Mouse (Mus musculus) heart, embryonic 10.5 days (tissue): ENCODE measurements around the gene Tmem209. TPM values are rescaled to one million over a fixed set of nuclear protein-coding genes. Genes with fewer than 3 reads are reported as not detected.
A peak's percentile ranks its signal among the peaks of the same experiment; 100 is the strongest.

Experiments used
- DNase-seq: peaks from one replicate; pipeline ENCODE4 v3.0.0-alpha.2; 2017; ENCODE audit warnings: low spot score
- H3K27ac ChIP-seq: fragments of 300-500 bp; sonication (generic); 2 replicates; pipeline ENCODE4 v1.5.1; 2016; ENCODE audit warnings: mild to moderate bottlenecking
- H3K27me3 ChIP-seq: fragments of 300-500 bp; sonication (generic); 2 replicates; pipeline ENCODE4 v1.6.1; 2016; ENCODE audit warnings: mild to moderate bottlenecking; ENCODE audit not compliant: poor library complexity, insufficient read depth, severe bottlenecking
- H3K36me3 ChIP-seq: fragments of 300-500 bp; sonication (generic); 2 replicates; pipeline ENCODE4 v1.6.1; 2016; ENCODE audit warnings: mild to moderate bottlenecking, moderate library complexity
- H3K4me1 ChIP-seq: fragments of 300-500 bp; sonication (generic); 2 replicates; pipeline ENCODE4 v1.6.1; 2016; ENCODE audit warnings: mild to moderate bottlenecking
- H3K4me3 ChIP-seq: fragments of 300-500 bp; sonication (generic); 2 replicates; pipeline ENCODE4 v1.5.1; 2016; ENCODE audit warnings: mild to moderate bottlenecking, moderate library complexity
- H3K9me3 ChIP-seq: fragments of 300-500 bp; sonication (generic); 2 replicates; pipeline ENCODE4 v1.6.1; 2016; ENCODE audit warnings: mild to moderate bottlenecking, moderate library complexity
- WGBS: fragments of 180-500 bp; shearing (Covaris S2); methylation state at CpG from one replicate; pipeline ENCODE4 v1.1.7; 2016; 5-methylcytosine and 5-hydroxymethylcytosine counted together
- polyA plus RNA-seq: library from polyadenylated mRNA; unstranded; fragments of >200 nt; fragmentation: Nextera tagmentation; extraction: Ambion mirVana; gene quantifications from 2 replicates; pipeline ENCODE4 v1.2.1, GENCODE M21; 2016

The Tmem209 gene
- polyA plus RNA-seq, 1 experiment from 2014 or later = 41.1 TPM

- Histone ChIP-seq H3K4me1 (peaks cover 63% of the 10 kb centered on the region), H3K36me3 (no peaks in the 10 kb centered on the region), H3K9me3 (no peaks in the 10 kb centered on the region), H3K4me3 (no peak overlapping the region), H3K27me3 (no peaks in the 10 kb centered on the region), H3K27ac (peak overlapping the region; percentile 92)
- DNase-seq = no peak
- WGBS = 48% methylated on average over 7 of the region's 7 CpGs
Measured at GRCm38 (mm10) chr6:30525456-30526332, 16.1 kb upstream of the Tmem209 start.

DNA sequence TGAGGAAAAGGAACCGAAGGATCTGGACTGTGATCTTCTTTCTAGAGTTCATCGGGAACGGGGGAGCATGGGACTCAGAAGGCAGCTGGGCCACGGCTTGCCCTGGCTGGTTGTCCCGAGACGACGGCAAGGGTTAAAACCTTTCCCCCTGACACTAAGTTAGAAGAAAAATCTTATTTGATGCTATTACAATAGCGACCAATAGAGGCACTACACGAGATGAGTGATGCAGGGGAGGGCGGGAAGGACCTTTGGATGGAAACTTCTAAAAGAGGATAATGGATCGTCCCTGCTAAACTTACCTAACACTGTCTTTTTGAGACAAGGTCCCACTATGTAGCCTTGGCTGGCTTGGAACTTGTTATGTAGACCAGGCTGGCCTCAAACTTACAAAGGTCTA lies 10.8 kb upstream of the Tmem209 start:
- H3K4me3 ChIP-seq = no peak overlapping the region
- 0 out of 2 replicates have a peak overlapping the region, but pooled peaks have one; percentile 59 for H3K27ac ChIP-seq
- DNase-seq = no peak
- 69% methylated on average over 11 of the region's 11 CpGs for WGBS
- H3K27me3 ChIP-seq = no peaks in the 10 kb centered on the region
- H3K9me3 ChIP-seq = no peaks in the 10 kb centered on the region
- no peaks in the 10 kb centered on the region for H3K36me3 ChIP-seq
- peaks cover 17% of the 10 kb centered on the region for H3K4me1 ChIP-seq

DNA sequence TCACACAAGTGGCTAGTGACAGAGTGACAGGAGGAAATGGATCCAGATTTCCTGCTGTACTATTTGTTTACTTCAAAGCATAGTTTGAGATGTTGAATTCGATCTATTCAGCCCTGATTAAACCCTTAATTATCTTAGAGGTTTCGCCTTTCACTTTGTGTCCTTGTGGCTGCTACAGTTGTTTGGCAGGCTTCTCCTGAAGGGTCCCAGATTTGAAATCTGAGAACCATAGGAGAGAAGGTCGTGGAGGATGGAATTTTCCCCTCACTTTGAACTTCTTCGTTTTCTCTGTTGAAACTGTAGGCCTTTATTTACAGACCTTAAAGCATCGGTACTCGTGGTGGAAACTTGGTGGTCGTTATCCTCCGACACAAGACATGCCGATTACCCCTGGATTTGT lies 4.7 kb upstream of the Tmem209 start:
- WGBS = 16% methylated on average over 9 of the region's 9 CpGs
- peaks cover 24% of the 10 kb centered on the region for H3K4me1 ChIP-seq
- no peak for DNase-seq
- no peaks in the 10 kb centered on the region for H3K27me3 ChIP-seq
- H3K4me3 ChIP-seq = no peak overlapping the region
- H3K36me3 ChIP-seq = no peaks in the 10 kb centered on the region
- H3K27ac ChIP-seq = peak overlapping the region; percentile 85
- H3K9me3 ChIP-seq = no peaks in the 10 kb centered on the region

DNA sequence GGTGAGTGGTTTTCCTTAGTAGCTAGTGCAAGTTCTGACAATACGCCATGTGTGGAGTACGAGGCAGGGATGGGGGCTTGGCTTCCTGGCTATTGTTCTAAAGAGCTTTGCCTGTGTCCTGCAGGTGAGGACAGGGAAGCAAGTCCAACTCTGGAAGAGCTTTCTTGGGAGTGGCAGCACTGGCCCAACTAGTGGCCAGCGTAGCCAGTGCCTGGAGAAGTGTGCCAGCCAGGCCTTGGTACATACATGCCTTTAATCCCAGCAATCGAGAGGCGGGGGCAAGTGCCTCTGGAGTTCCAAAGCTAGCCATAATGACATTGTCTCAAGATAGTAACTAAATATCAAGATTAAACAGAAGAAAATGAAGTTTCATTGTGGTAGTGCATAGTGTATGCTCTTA lies 708 bp upstream of the Tmem209 start:
- no peak for DNase-seq
- Histone ChIP-seq H3K9me3 (no peaks in the 10 kb centered on the region), H3K36me3 (peaks cover 14% of the 10 kb centered on the region), H3K4me1 (peaks cover 27% of the 10 kb centered on the region), H3K4me3 (peak overlapping the region; percentile 69; the same call in 1 of the 2 replicates), H3K27ac (peak overlapping the region; percentile 98), H3K27me3 (no peaks in the 10 kb centered on the region)
- WGBS = 75% methylated on average over 5 of the region's 5 CpGs

GRCm38 (mm10) chr6:30508824-30509223 lies 759 bp downstream of the Tmem209 start:
- no peak for DNase-seq
- 7% methylated on average over 2 of the region's 2 CpGs for WGBS
- peak overlapping the region; percentile 98 for H3K27ac ChIP-seq

DNA sequence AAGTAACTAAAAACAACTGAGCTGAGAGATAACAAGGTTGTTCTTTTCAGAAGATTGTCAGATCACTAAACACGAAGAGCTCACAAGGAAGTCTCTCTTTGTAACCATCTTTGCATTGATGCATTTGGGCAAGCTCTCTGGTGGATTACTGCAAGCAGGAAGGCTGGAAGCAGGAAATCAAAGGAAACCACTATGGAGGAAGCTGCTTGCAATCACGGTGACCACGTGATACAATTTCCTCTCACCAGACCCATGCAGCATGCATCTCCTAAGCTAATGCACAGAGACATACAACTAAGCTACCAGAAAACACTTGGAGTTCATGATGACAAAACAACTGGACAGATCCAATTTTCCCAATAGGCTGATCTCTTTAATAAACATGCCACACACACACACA lies 10.5 kb downstream of the Tmem209 start:
- Histone ChIP-seq H3K4me3 (no peak overlapping the region), H3K27me3 (no peaks in the 10 kb centered on the region), H3K9me3 (no peaks in the 10 kb centered on the region), H3K27ac (no peak overlapping the region), H3K36me3 (peaks cover 76% of the 10 kb centered on the region), H3K4me1 (peaks cover 7% of the 10 kb centered on the region)
- 69% methylated on average over 3 of the region's 3 CpGs for WGBS
- DNase-seq = no peak

More at GRCm38 (mm10) chr6:30508824-30509223, 759 bp downstream of the Tmem209 start:
- Histone ChIP-seq H3K4me1 (peaks cover 16% of the 10 kb centered on the region), H3K9me3 (no peaks in the 10 kb centered on the region), H3K4me3 (peak overlapping the region; percentile 69), H3K27me3 (no peaks in the 10 kb centered on the region), H3K36me3 (peaks cover 25% of the 10 kb centered on the region)

DNA sequence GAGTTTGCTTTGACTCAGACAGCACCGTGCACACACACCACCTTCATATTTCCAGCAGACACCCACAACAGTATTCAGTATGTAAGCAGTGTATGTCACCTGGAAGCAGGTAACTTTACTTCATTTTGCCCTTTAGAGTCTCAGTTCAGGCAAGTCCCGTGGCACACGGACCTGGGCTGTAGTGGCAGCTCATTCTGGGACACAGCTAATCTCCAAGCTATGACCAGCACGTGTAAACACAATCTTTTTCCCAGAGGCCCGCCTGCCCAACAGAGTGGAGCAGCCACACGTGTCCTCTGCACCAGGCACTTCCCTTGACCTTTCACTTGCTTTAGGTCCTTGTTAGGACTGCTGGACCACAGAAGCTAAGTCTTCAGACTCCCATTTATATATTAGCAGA lies 23.1 kb downstream of the Tmem209 start:
- no peaks in the 10 kb centered on the region for H3K9me3 ChIP-seq
- H3K36me3 ChIP-seq = peaks cover 98% of the 10 kb centered on the region
- 92% methylated on average over 6 of the region's 6 CpGs for WGBS
- no peak overlapping the region for H3K4me3 ChIP-seq
- H3K27me3 ChIP-seq = no peaks in the 10 kb centered on the region
- no peak for DNase-seq
- no peak overlapping the region for H3K27ac ChIP-seq
- no peaks in the 10 kb centered on the region for H3K4me1 ChIP-seq

- Histone ChIP-seq H3K4me1 (no peaks in the 10 kb centered on the region), H3K27ac (no peak overlapping the region), H3K36me3 (peaks cover 99% of the 10 kb centered on the region), H3K9me3 (no peaks in the 10 kb centered on the region), H3K4me3 (no peak overlapping the region), H3K27me3 (no peaks in the 10 kb centered on the region)
- 91% methylated on average over 2 of the region's 2 CpGs for WGBS
- no peak for DNase-seq
Measured at GRCm38 (mm10) chr6:30482908-30483307, 26.7 kb downstream of the Tmem209 start.

DNA sequence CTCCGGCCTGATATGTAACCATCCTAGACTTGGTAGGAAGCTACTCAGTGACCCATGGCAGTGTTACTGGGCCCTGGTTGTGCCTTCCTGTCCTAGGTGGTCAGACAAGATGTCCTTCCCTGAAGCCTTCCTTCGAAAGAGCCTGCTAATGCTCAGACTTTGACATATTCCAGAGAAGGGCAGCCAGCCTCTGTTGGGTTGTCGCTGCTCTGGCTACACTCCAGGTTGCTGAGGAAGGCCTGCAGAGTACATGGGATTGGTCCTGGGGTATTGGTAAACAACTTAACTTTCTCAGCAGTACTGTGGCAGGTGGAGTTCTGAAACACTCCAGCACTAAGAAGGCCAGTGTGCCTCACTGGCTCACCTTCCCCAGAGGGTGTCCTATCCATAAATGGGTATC lies 30.2 kb downstream of the Tmem209 start:
- 0 out of 2 replicates have a peak, but pooled peaks cover 3% of the 10 kb centered on the region for H3K4me1 ChIP-seq
- 83% methylated on average over 3 of the region's 3 CpGs for WGBS
- no peak for DNase-seq
- no peaks in the 10 kb centered on the region for H3K27me3 ChIP-seq
- H3K9me3 ChIP-seq = no peaks in the 10 kb centered on the region
- no peak overlapping the region for H3K27ac ChIP-seq
- peaks cover 76% of the 10 kb centered on the region for H3K36me3 ChIP-seq
- H3K4me3 ChIP-seq = no peak overlapping the region

GRCm38 (mm10) chr6:30477784-30478183 lies 31.8 kb downstream of the Tmem209 start:
- DNase-seq = no peak
- Histone ChIP-seq H3K27ac (no peak overlapping the region), H3K27me3 (no peaks in the 10 kb centered on the region), H3K4me1 (0 out of 2 replicates have a peak, but pooled peaks cover 3% of the 10 kb centered on the region), H3K9me3 (no peaks in the 10 kb centered on the region), H3K4me3 (no peak overlapping the region), H3K36me3 (peaks cover 59% of the 10 kb centered on the region)
- WGBS = 84% methylated on average over 6 of the region's 6 CpGs

DNA sequence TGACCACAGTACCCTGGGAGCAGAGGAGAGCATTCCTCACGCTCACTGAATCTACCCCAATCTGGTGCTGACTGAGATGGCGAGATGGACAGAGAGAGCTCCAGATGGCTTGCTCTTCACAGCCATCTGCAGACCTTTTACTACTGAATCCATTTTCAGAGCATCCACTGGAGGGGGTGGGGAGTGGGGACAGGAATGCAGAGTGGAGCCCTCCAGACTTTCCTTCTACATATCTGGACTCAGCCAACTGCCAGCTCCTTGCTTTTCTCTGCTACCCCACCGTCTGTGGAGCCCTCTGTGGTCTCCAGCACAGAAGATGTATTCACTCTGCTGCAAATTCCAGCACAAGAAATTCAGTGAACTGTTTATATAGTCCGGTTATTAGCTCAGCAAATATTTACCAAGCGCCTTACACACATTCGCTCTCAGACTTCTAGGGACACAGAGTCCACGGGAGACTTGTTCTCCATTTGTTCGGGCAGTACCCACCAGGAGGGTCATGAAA lies 32.3 kb downstream of the Tmem209 start:
- 0 out of 2 replicates have a peak, but pooled peaks cover 3% of the 10 kb centered on the region for H3K4me1 ChIP-seq
- H3K9me3 ChIP-seq = no peaks in the 10 kb centered on the region
- no peaks in the 10 kb centered on the region for H3K27me3 ChIP-seq
- no peak overlapping the region for H3K4me3 ChIP-seq
- whole genome bisulfite sequencing = 84% methylated on average over 8 of the region's 8 CpGs
- DNase-seq = no peak
- H3K27ac ChIP-seq = peak overlapping the region; percentile 7; the same call in 1 of the 2 replicates
- peaks cover 54% of the 10 kb centered on the region for H3K36me3 ChIP-seq

- no peak for DNase-seq
- Histone ChIP-seq H3K9me3 (no peaks in the 10 kb centered on the region), H3K27ac (no peak overlapping the region), H3K27me3 (no peaks in the 10 kb centered on the region), H3K4me1 (0 out of 2 replicates have a peak, but pooled peaks cover 3% of the 10 kb centered on the region), H3K36me3 (peaks cover 44% of the 10 kb centered on the region), H3K4me3 (no peak overlapping the region)
- 68% methylated on average over 10 of the region's 10 CpGs for WGBS
Measured at GRCm38 (mm10) chr6:30476025-30476765, 33.4 kb downstream of the Tmem209 start.

DNA sequence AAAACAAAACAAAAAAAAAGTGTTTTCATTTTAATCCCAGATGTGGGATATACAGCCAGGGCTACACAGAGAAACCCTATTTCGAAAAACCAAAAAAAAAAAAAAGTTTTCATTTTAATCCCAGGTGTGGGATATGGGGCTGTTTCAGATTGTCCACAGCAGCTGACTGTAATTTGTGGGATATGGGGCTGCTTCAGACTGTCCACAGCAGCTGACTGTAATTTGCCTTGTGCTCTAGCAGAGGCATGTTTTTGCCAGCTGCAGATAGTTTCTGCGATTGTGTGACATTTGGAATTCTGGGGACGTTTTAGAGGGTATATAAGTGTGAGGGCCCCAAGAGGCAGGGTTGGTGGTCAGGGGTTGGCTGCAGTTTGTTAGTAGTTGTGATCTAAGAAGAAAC lies 37.9 kb downstream of the Tmem209 start:
- H3K9me3 ChIP-seq = no peaks in the 10 kb centered on the region
- WGBS = 76% methylated on average over 3 of the region's 3 CpGs
- H3K4me1 ChIP-seq = peaks cover 28% of the 10 kb centered on the region
- H3K27ac ChIP-seq = no peak overlapping the region
- no peaks in the 10 kb centered on the region for H3K27me3 ChIP-seq
- no peak overlapping the region for H3K4me3 ChIP-seq
- DNase-seq = no peak
- H3K36me3 ChIP-seq = peaks cover 6% of the 10 kb centered on the region
